Mouse (Mus musculus): Measurements from ENCODE around the gene Ppp1r14d.

DNA sequence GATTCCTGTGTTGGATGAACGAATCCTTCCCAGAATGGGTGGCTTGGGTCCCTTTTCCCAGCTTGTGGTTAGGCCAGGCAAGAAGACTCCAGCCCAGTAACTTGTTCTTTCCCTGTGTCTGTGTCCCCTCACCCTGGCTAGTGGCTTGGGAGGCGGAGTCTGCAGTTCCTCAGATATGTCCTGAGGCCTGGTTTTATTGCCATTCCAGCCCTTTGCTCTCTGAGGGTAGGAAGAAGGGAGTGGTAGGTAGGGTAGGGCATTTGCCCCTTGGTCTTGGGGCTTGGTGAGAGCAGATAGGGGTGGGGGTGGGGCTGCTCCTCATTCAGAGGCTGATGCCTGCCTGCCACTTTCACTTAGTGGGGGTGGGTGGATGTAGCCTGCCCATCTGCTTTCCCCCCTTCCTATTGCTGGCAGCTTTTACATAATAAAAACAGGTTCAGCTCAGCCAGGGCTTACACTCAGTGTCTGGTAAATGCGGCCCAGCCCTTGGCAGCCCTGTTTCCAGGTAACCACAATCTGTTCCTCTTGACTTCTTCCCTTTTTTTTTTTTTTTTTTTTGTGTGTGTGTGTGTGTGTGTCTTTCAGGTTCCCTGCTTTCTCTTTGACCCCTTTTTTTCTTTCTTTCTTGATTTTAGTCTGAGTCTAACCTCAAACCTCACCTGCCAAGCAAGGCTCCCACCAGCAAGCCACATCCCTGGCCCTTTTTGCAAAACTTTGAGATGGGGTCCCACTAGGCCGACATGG, 10.5 kb upstream of the Ppp1r14d start:
- TF ChIP-seq POLR2A (IDR thresholded peaks at IDR 0.05; ENCODE audit: extremely low read depth, insufficient read depth, low read length) (no peak), CTCF (IDR thresholded peaks at IDR 0.05; ENCODE audit: extremely low read depth, insufficient read depth, low read length) (no peak)
